Mouse (Mus musculus) CH12.LX (cell line): Measurements from ENCODE around the gene Bicdl2. TPM values are rescaled to one million over a fixed set of nuclear protein-coding genes. Genes with fewer than 3 reads are reported as not detected.

ENCODE experiments used
- DNase-seq: peaks from one replicate; pipeline ENCODE4 v3.0.0-alpha.2; 2013; ENCODE audit errors: extremely low read depth
- H3K27ac ChIP-seq: 2 replicates; pipeline ENCODE4 v1.5.1; 2012; ENCODE audit warnings: low read depth, mild to moderate bottlenecking, control low read depth, moderate library complexity; ENCODE audit not compliant: insufficient read depth
- H3K27me3 ChIP-seq: replicated peaks from 2 replicates; pipeline ENCODE3; 2012; ENCODE audit warnings: inconsistent platforms
- H3K36me3 ChIP-seq, 2 experiments: replicated peaks in 1 of 2; 2 replicates each; pipeline versions ENCODE3 to v1.6.1; 2012; ENCODE audit warnings: inconsistent platforms in 1 of 2, low read length in 1 of 2, mild to moderate bottlenecking in 1 of 2, mixed read lengths in 1 of 2, moderate library complexity in 1 of 2; ENCODE audit not compliant: control insufficient read depth in 1 of 2, insufficient read depth in 1 of 2
- H3K4me1 ChIP-seq, 2 experiments: 2 replicates each; pipeline ENCODE4 v1.6.1; 2012; ENCODE audit warnings: inconsistent platforms in 1 of 2, moderate library complexity in 1 of 2; ENCODE audit not compliant: insufficient read depth in 2 of 2, control insufficient read depth in 1 of 2
- H3K4me2 ChIP-seq: 2 replicates; pipeline ENCODE4 v1.6.1; 2012; ENCODE audit warnings: low read depth, mild to moderate bottlenecking, control low read depth; ENCODE audit not compliant: poor library complexity, insufficient read depth, severe bottlenecking
- H3K4me3 ChIP-seq, 3 experiments: fragments of 150-350 bp in 1 of 3; sonication (generic) in 1 of 3; replicated peaks in 1 of 3; 2 replicates each; pipeline versions ENCODE3 to v1.5.1; 2011 to 2012; ENCODE audit warnings: low read depth in 2 of 3, low read length in 2 of 3, mild to moderate bottlenecking in 2 of 3, moderate library complexity in 2 of 3, control low read depth in 1 of 3, improper control_type of control experiment in 1 of 3, inconsistent platforms in 1 of 3, mixed read lengths in 1 of 3; ENCODE audit not compliant: poor library complexity in 1 of 3
- H3K79me2 ChIP-seq: replicated peaks from 2 replicates; pipeline ENCODE4 v1.6.1; 2012; ENCODE audit warnings: mild to moderate bottlenecking, moderate library complexity; ENCODE audit not compliant: control insufficient read depth, poor library complexity, insufficient read depth, severe bottlenecking; ENCODE audit errors: extremely low read depth
- H3K9ac ChIP-seq: 2 replicates; pipeline ENCODE4 v1.6.1; 2012; ENCODE audit warnings: low read depth, mild to moderate bottlenecking, control low read depth, moderate library complexity; ENCODE audit not compliant: insufficient read depth
- H3K9me3 ChIP-seq: replicated peaks from 2 replicates; pipeline ENCODE3; 2012; ENCODE audit warnings: low read length, inconsistent platforms, mixed read lengths
- BHLHE40 ChIP-seq: IDR thresholded peaks from 2 replicates; pipeline ENCODE4 v1.6.1; 2011; ENCODE audit warnings: mild to moderate bottlenecking, low read depth, low read length, improper control_type of control experiment
- CHD2 ChIP-seq: IDR thresholded peaks from 2 replicates; pipeline ENCODE4 v1.6.1; 2011; ENCODE audit warnings: low read length, improper control_type of control experiment
- CTCF ChIP-seq, 2 experiments: IDR thresholded peaks in 1 of 2; conservative IDR thresholded peaks in 1 of 2; 2 replicates each; pipeline ENCODE4 v1.5.1; 2011 to 2012; ENCODE audit warnings: low read depth in 2 of 2, low read length in 2 of 2, improper control_type of control experiment in 1 of 2, inconsistent platforms in 1 of 2, mild to moderate bottlenecking in 1 of 2, moderate library complexity in 1 of 2
- E2F4 ChIP-seq: IDR thresholded peaks from 2 replicates; pipeline ENCODE4 v1.6.1; 2011; ENCODE audit warnings: low read depth, low read length, improper control_type of control experiment; ENCODE audit not compliant: insufficient replicate concordance
- EP300 ChIP-seq: IDR thresholded peaks from 2 replicates; pipeline ENCODE4 v1.6.1; 2011; ENCODE audit warnings: low read length, improper control_type of control experiment
- ETS1 ChIP-seq: conservative IDR thresholded peaks from 2 replicates; pipeline ENCODE4 v1.6.1; 2012; ENCODE audit warnings: low read depth, mild to moderate bottlenecking, inconsistent platforms, low read length, improper control_type of control experiment, moderate library complexity
- HCFC1 ChIP-seq: IDR thresholded peaks from 2 replicates; pipeline ENCODE4 v1.6.1; 2012; ENCODE audit warnings: low read depth, mild to moderate bottlenecking, inconsistent platforms, low read length, improper control_type of control experiment
- JUN ChIP-seq: IDR thresholded peaks from 2 replicates; pipeline ENCODE4 v1.6.1; 2011; ENCODE audit warnings: low read depth, mild to moderate bottlenecking, low read length, improper control_type of control experiment, moderate library complexity; ENCODE audit not compliant: insufficient read depth
- JUND ChIP-seq: conservative IDR thresholded peaks from 2 replicates; pipeline ENCODE4 v1.6.1; 2011; ENCODE audit warnings: low read depth, low read length, improper control_type of control experiment
- MAX ChIP-seq: IDR thresholded peaks from 2 replicates; pipeline ENCODE4 v1.6.1; 2011; ENCODE audit warnings: low read length, improper control_type of control experiment
- MAZ ChIP-seq: IDR thresholded peaks from 2 replicates; pipeline ENCODE4 v1.6.1; 2012; ENCODE audit warnings: low read depth, mild to moderate bottlenecking, inconsistent platforms, low read length, improper control_type of control experiment, moderate library complexity
- MYC ChIP-seq: IDR thresholded peaks from 2 replicates; pipeline ENCODE4 v1.6.1; 2011; ENCODE audit warnings: low read depth, mild to moderate bottlenecking, improper control_type of control experiment, low read length
- NELFE ChIP-seq: IDR thresholded peaks from 2 replicates; pipeline ENCODE4 v1.6.1; 2011; ENCODE audit warnings: low read depth, low read length, improper control_type of control experiment
- PAX5 ChIP-seq: IDR thresholded peaks from 2 replicates; pipeline ENCODE4 v1.6.1; 2012; ENCODE audit warnings: low read length, inconsistent platforms, mixed read lengths
- POLR2AphosphoS2 ChIP-seq: IDR thresholded peaks from 2 replicates; pipeline ENCODE4 v1.6.1; 2011; ENCODE audit warnings: low read depth, low read length, improper control_type of control experiment
- RAD21 ChIP-seq: IDR thresholded peaks from 2 replicates; pipeline ENCODE4 v1.6.1; 2011; ENCODE audit warnings: low read depth, mild to moderate bottlenecking, low read length, improper control_type of control experiment, moderate library complexity
- SIN3A ChIP-seq: IDR thresholded peaks from 2 replicates; pipeline ENCODE4 v1.6.1; 2012; ENCODE audit warnings: low read length, improper control_type of control experiment, inconsistent platforms
- SMC3 ChIP-seq: IDR thresholded peaks from 2 replicates; pipeline ENCODE4 v1.6.1; 2011; ENCODE audit warnings: low read depth, low read length, improper control_type of control experiment
- UBTF ChIP-seq: IDR thresholded peaks from 2 replicates; pipeline ENCODE4 v1.6.1; 2012; ENCODE audit warnings: low read depth, mild to moderate bottlenecking, inconsistent platforms, low read length, improper control_type of control experiment, moderate library complexity
- USF1 ChIP-seq: IDR thresholded peaks from 2 replicates; pipeline ENCODE4 v1.6.1; 2014; ENCODE audit warnings: low read depth, mild to moderate bottlenecking, inconsistent platforms, low read length, improper control_type of control experiment
- ZC3H11A ChIP-seq: IDR thresholded peaks from 2 replicates; pipeline ENCODE4 v1.6.1; 2012; ENCODE audit warnings: low read depth, mild to moderate bottlenecking, inconsistent platforms, low read length, improper control_type of control experiment
- ZKSCAN1 ChIP-seq: IDR thresholded peaks from 2 replicates; pipeline ENCODE4 v1.6.1; 2012; ENCODE audit warnings: low read depth, inconsistent platforms, low read length, improper control_type of control experiment, borderline replicate concordance
- ZMIZ1 ChIP-seq: IDR thresholded peaks from 2 replicates; pipeline ENCODE4 v1.6.1; 2012; ENCODE audit warnings: low read depth, mild to moderate bottlenecking, inconsistent platforms, low read length, improper control_type of control experiment
- ZNF384 ChIP-seq: IDR thresholded peaks from 2 replicates; pipeline ENCODE4 v1.6.1; 2012; ENCODE audit warnings: low read depth, low read length, improper control_type of control experiment, inconsistent platforms
- dilution Hi-C: fragments of 300-500 bp; cut with MboI; formaldehyde crosslinking; loops from 2 replicates; pipeline ENCODE4 v1.14.3; 2020; ENCODE audit warnings: low sequenced_read_pairs; ENCODE audit not compliant: extremely low pct_unique_long_range_greater_than_20kb, extremely low pct_ligation_motif_present
- in situ Hi-C: fragments of 300-500 bp; cut with MboI; formaldehyde crosslinking; loops from 3 replicates; pipeline ENCODE4 v1.14.3; 2019; ENCODE audit warnings: low sequenced_read_pairs, low pct_ligation_motif_present, low pct_unique_long_range_greater_than_20kb, mixed read lengths
- polyA plus RNA-seq: library from polyadenylated mRNA; unstranded; fragments of >175 nt; gene quantifications from 2 replicates; pipeline ENCODE4 v1.2.1, GENCODE M21; 2012; ENCODE audit warnings: low read depth; ENCODE audit not compliant: insufficient read length
- total RNA-seq, 2 experiments: library from RNA; depleted of rRNA; stranded (reverse); fragments of 300-350 nt in 1 of 2; fragments of >200 nt in 1 of 2; gene quantifications; 2 replicates each; pipeline ENCODE4 v1.2.3; 2012 to 2014

Gene Bicdl2
- total and polyA plus RNA-seq, 3 experiments, result not detected

DNA sequence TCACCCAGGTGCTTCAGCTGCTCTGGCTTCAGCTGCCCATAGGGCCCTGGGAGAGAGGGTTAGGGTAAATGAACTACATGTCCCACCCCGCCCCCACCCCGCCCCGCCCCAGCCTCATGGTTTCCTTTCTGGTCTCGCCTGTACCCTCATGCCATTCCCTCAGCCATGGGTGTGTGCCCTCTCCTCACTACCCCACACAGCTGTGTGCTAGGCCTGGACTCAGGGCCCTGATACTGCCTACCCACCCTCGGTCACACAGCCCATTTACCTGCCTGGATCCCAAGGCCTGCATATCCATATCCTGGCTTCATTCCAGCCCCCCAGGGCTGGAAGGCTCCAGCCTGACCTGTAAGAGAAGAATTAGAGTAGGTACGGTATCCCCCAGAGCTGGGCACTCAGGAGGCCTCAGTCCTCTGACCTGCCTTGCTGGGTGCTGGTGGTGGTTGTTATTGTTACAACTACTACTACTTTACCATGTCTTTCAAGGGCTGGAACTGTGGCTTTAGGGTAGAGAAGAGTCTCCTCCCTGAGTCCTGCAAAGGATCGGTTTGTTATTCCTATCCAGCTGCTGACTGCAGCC, 45.3 kb downstream of the Bicdl2 start:
- in situ Hi-C loops (loop anchor here (5.0 kb wide), 1 partner anchor 128 kb away; no protein-coding TSS in a partner anchor), dilution Hi-C loops (no loop called here)
- DNase-seq, result no peak
- H3K27me3 ChIP-seq, result peaks cover 81% of the 10 kb centered on the region
- H3K79me2 ChIP-seq, result no peaks in the 10 kb centered on the region
- H3K36me3 ChIP-seq, result no peaks in the 10 kb centered on the region
- H3K4me1 ChIP-seq, result no peaks in the 10 kb centered on the region
- no peak overlapping the region for H3K9ac ChIP-seq
- no peak overlapping the region for H3K4me3 ChIP-seq
- H3K9me3 ChIP-seq, result no peaks in the 10 kb centered on the region
- TF ChIP-seq ZC3H11A, result no peak
- TF ChIP-seq PAX5, result no peak
- TF ChIP-seq RAD21, result no peak
- no peak for TF ChIP-seq ZMIZ1
- no peak for TF ChIP-seq POLR2AphosphoS2
- TF ChIP-seq HCFC1, result no peak
- TF ChIP-seq SIN3A, result no peak
- no peak overlapping the region for H3K4me2 ChIP-seq
- H3K27ac ChIP-seq, result no peak overlapping the region

DNA sequence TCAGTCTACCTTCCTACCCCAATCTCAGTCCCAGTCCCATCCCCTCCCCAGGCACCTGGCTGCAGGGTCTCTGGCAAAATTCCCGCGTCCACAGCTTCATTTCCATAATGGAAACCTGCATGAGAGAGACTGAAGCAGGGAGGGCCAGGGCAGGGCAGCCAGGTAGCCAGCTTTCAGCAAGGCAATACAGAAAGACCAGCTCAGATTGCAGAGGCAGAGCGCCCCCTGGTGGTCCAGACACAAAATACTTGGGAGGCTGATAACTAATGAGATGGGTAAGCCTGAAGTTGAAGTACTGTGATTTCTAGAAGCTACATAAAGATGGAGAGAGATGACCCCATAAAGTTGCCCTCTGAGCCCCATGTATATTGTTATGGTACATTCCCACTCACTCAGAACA, 45.9 kb downstream of the Bicdl2 start:
- Histone ChIP-seq H3K4me1 (no peaks in the 10 kb centered on the region), H3K36me3 (no peaks in the 10 kb centered on the region), H3K79me2 (no peaks in the 10 kb centered on the region), H3K4me3 (no peak overlapping the region), H3K9ac (no peak overlapping the region), H3K27me3 (peaks cover 81% of the 10 kb centered on the region), H3K4me2 (no peak overlapping the region), H3K9me3 (no peaks in the 10 kb centered on the region), H3K27ac (no peak overlapping the region)
- no peak for TF ChIP-seq MYC
- peak; percentile 38; the same call in 1 of the 2 replicates for TF ChIP-seq NELFE
- peak; percentile 86 to 97 for TF ChIP-seq CTCF (conservative IDR thresholded peaks at IDR 0.05 in 1 of 2, IDR thresholded peaks at IDR 0.05 in 1 of 2; ENCODE audit: low read depth in 2 of 2, low read length in 2 of 2)
- peak; percentile 90 for TF ChIP-seq RAD21
- 0 out of 2 replicates have a peak, but pooled peaks have one; percentile 21 for TF ChIP-seq MAZ
- TF ChIP-seq SMC3, result peak; percentile 79
- no peak for TF ChIP-seq ZKSCAN1
- peak; percentile 41; the same call in 1 of the 2 replicates for TF ChIP-seq ZC3H11A
- in situ Hi-C loops (loop anchor here (5.0 kb wide), 1 partner anchor 129 kb away; no protein-coding TSS in a partner anchor), dilution Hi-C loops (no loop called here)
- peak; percentile 71 for DNase-seq

DNA sequence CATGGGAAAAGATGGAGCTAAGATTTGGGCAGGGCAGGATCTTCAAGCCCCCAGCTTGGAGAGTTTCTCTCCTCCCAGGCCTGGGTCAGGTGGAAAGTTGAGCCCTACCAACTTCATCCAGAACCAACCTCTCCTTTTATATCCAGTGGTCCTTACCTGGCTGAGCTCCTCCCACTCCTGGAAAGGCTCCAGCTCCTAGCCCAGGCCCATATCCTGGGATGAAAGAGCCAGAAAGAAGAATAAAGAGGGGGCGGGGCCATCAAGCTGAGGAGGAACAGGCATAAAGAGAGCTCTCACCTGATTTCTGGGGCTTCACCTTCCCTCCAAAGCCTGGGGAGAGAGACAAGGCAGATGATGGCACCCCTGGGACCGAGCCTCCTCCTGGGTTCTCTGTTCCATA, 56.7 kb downstream of the Bicdl2 start:
- dilution Hi-C loops, result no loop called here
- H3K9ac ChIP-seq, result no peak overlapping the region
- no peaks in the 10 kb centered on the region for H3K9me3 ChIP-seq
- DNase-seq, result no peak
- TF ChIP-seq ZMIZ1, result no peak
- TF ChIP-seq RAD21, result no peak
- no peak for TF ChIP-seq POLR2AphosphoS2
- TF ChIP-seq MYC, result no peak
- no peak for TF ChIP-seq MAX
- TF ChIP-seq CHD2, result no peak
- TF ChIP-seq ZNF384, result no peak
- TF ChIP-seq JUND, result no peak
- TF ChIP-seq UBTF, result no peak
- TF ChIP-seq JUN, result no peak
- no peak for TF ChIP-seq ETS1
- no peak for TF ChIP-seq ZC3H11A
- TF ChIP-seq EP300, result no peak
- TF ChIP-seq E2F4, result no peak
- TF ChIP-seq USF1, result no peak
- no peak for TF ChIP-seq BHLHE40
- no peak for TF ChIP-seq SMC3
- no peaks in the 10 kb centered on the region for H3K79me2 ChIP-seq
- H3K4me1 ChIP-seq, result no peaks in the 10 kb centered on the region
- H3K4me3 ChIP-seq, result no peak overlapping the region
- H3K27me3 ChIP-seq, result peaks cover 76% of the 10 kb centered on the region
- in situ Hi-C loops, result no loop called here
- no peak overlapping the region for H3K27ac ChIP-seq
- no peaks in the 10 kb centered on the region for H3K36me3 ChIP-seq
- H3K4me2 ChIP-seq, result no peak overlapping the region
